Comparison of ENCODE assay signal across 9 mouse cellular contexts in genomic region chr12:51118021-51118694, GRCm38 (mm10).
DNase-seq lines count a peak whose midpoint lies in the region; ATAC-seq and TF ChIP-seq lines count a peak whose summit lies in the region.
"Had no signal": no experiment of that assay in that cellular context is flagged by ENCODE, and none has a peak within 500 bp of the region (broad histone marks: within the 10 kb centered on the region; RNA-seq: fewer than 3 reads in every experiment).

No protein-coding gene starts in this region.

- no peak for ATAC-seq in limb, embryonic 14.5 days (ENCODE audit: low FRiP score, low read depth)

- H3K4me1 ChIP-seq in limb, embryonic 14.5 days (ENCODE audit: control insufficient read depth, insufficient read depth, low read length) = no peaks in the 10 kb centered on the region
- no peaks in the 10 kb centered on the region for H3K4me1 ChIP-seq in limb, embryonic 10.5 days
- H3K4me1 ChIP-seq: neural tube, embryonic 12.5 days had no signal

- H3K9me3 ChIP-seq in limb, embryonic 14.5 days (ENCODE audit: control insufficient read depth, low read length) = no peaks in the 10 kb centered on the region
- H3K9me3 ChIP-seq in limb, embryonic 10.5 days (replicated peaks) = no peaks in the 10 kb centered on the region
- H3K9me3 ChIP-seq: neural tube, embryonic 12.5 days had no signal

- DNase-seq in limb, embryonic 14.5 days (ENCODE audit: low spot score) = peak; percentile 33
- DNase-seq in limb, embryonic 10.5 days (ENCODE audit: low spot score) = no peak
- peak; percentile 78 for DNase-seq in cerebellum, adult 11-12 months
- DNase-seq in frontal cortex, postnatal 36 days (ENCODE audit: low spot score in 2 of 2) = peak; percentile 90 to 94
- DNase-seq in left cerebral cortex, adult 11 months (ENCODE audit: low spot score) = peak; percentile 84
- peak; percentile 93 for DNase-seq in telencephalon, adult 2 months (ENCODE audit: low read depth, low spot score)
- DNase-seq in urinary bladder, postnatal 25 days (ENCODE audit: low spot score) = no peak
- no peak for DNase-seq in T-cell, adult 2 months (ENCODE audit: low spot score)

- H3K27me3 ChIP-seq in limb, embryonic 14.5 days (ENCODE audit: control insufficient read depth, insufficient read depth, low read length) = no peaks in the 10 kb centered on the region
- H3K27me3 ChIP-seq in limb, embryonic 10.5 days (ENCODE audit: low read depth, poor library complexity, severe bottlenecking) = no peaks in the 10 kb centered on the region
- H3K27me3 ChIP-seq: neural tube, embryonic 12.5 days had no signal

- H3K36me3 ChIP-seq in limb, embryonic 14.5 days (ENCODE audit: control insufficient read depth, insufficient read depth, low read length) = no peaks in the 10 kb centered on the region
- no peaks in the 10 kb centered on the region for H3K36me3 ChIP-seq in limb, embryonic 10.5 days
- H3K36me3 ChIP-seq: neural tube, embryonic 12.5 days had no signal

- H3K4me3 ChIP-seq in limb, embryonic 14.5 days (replicated peaks; ENCODE audit: low read length) = no peak overlapping the region
- no peak overlapping the region for H3K4me3 ChIP-seq in limb, embryonic 10.5 days
- H3K4me3 ChIP-seq: neural tube, embryonic 12.5 days had no signal

- H3K9ac ChIP-seq in limb, embryonic 14.5 days (ENCODE audit: low read depth, low read length, severe bottlenecking) = no peak overlapping the region
- H3K9ac ChIP-seq: neural tube, embryonic 12.5 days had no signal

- 86% methylated on average over 14 of the region's 14 CpGs for WGBS in limb, embryonic 14.5 days
- 93% methylated on average over 14 of the region's 14 CpGs for WGBS in limb, embryonic 10.5 days

- no peak overlapping the region for H3K4me2 ChIP-seq in limb, embryonic 14.5 days (replicated peaks; ENCODE audit: low read depth, low read length, severe bottlenecking)
- H3K4me2 ChIP-seq: neural tube, embryonic 12.5 days had no signal

- no peak overlapping the region for H3K27ac ChIP-seq in limb, embryonic 14.5 days (replicated peaks; ENCODE audit: low read depth, low read length)
- no peak overlapping the region for H3K27ac ChIP-seq in limb, embryonic 10.5 days
- H3K27ac ChIP-seq: neural tube, embryonic 12.5 days had no signal

- no peak for TF ChIP-seq POLR2A in limb, embryonic 14.5 days (IDR thresholded peaks at IDR 0.05; ENCODE audit: borderline replicate concordance, extremely low read depth, insufficient read depth, insufficient read length)

Comparison
In these comparisons a context has a peak if more than half of its experiments do, and no peak if none do; other contexts are left out.
1. DNase-seq: peak in limb, embryonic 14.5 days (single experiment), cerebellum, adult 11-12 months (single experiment), frontal cortex, postnatal 36 days (2 of 2), left cerebral cortex, adult 11 months (single experiment) and telencephalon, adult 2 months (single experiment); none in limb, embryonic 10.5 days (single experiment), urinary bladder, postnatal 25 days (single experiment) and T-cell, adult 2 months (single experiment).